Mouse (Mus musculus): ENCODE data around the gene Dnmt3b.
"Not testable (repeated sequence)": the region's sequence is repeated elsewhere in the genome, so short reads cannot be mapped to it uniquely, and the experiment has no call there.

Dnmt3b gene

DNA sequence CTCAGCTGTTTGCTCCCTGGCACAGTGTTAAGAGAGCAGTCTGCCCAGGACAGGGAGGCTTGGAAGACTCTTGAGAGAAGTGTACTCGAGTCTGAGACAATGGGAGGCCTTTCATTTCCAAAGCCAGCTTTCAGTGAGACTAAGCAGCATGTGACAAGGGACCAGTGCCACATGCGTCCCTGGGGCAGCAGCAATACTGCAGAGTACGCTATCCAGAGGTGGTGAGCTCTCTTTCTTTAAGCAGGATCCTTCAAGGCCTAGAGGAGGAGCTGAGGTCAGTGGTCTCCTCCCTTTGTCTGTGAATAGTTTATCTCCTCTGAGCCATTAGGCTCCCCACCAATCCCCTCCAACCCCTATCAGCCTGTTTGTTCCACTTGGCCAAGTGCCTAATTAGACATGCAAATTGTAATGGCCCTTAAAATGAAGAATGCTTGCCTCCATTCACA, 63.4 kb downstream of the Dnmt3b start:
- TF ChIP-seq CTCF (conservative IDR thresholded peaks at IDR 0.05; ENCODE audit: low read length) (no peak), NANOG (IDR thresholded peaks at IDR 0.05; ENCODE audit: borderline replicate concordance, low read length) (no peak; the same call in 1 of the 2 replicates), POU5F1 (IDR thresholded peaks at IDR 0.05; ENCODE audit: borderline replicate concordance, low read length) (no peak)
- no peaks in the 10 kb centered on the region for H3K9me3 ChIP-seq (ENCODE audit: low read length)
- no peaks in the 10 kb centered on the region for H3K36me3 ChIP-seq (ENCODE audit: insufficient read depth, low read length)
- peaks cover 18% of the 10 kb centered on the region for H3K4me1 ChIP-seq (replicated peaks; ENCODE audit: low read depth, low read length)
- H3K4me3 ChIP-seq (replicated peaks; ENCODE audit: low read length): no peak overlapping the region
- H3K27me3 ChIP-seq (ENCODE audit: insufficient read depth, low read length): 0 out of 2 replicates have a peak, but pooled peaks cover 3% of the 10 kb centered on the region

DNA sequence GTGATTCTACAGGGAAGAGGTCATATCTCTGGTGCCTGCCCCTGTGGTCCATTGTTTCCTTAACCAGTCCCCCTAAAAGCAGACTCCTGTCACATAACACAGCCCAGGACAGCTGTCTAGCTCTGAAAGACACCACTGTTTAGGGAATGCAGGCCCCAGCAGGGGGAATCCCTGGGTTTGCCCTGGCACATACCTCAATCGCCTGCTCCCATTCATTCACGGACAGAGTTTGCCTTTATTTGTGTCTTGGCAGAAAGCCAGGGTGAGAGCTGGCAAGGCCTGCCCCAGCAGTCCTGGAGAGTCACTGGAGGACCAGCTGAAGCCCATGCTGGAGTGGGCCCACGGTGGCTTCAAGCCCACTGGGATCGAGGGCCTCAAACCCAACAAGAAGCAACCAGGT, 64.0 kb downstream of the Dnmt3b start:
- Histone ChIP-seq H3K9me3 (ENCODE audit: low read length) (no peaks in the 10 kb centered on the region), H3K4me3 (replicated peaks; ENCODE audit: low read length) (no peak overlapping the region), H3K4me1 (replicated peaks; ENCODE audit: low read depth, low read length) (peaks cover 18% of the 10 kb centered on the region), H3K27me3 (ENCODE audit: insufficient read depth, low read length) (0 out of 2 replicates have a peak, but pooled peaks cover 3% of the 10 kb centered on the region), H3K36me3 (ENCODE audit: insufficient read depth, low read length) (no peaks in the 10 kb centered on the region)
- TF ChIP-seq POU5F1 (IDR thresholded peaks at IDR 0.05; ENCODE audit: borderline replicate concordance, low read length) (no peak), CTCF (conservative IDR thresholded peaks at IDR 0.05; ENCODE audit: low read length) (no peak), NANOG (IDR thresholded peaks at IDR 0.05; ENCODE audit: borderline replicate concordance, low read length) (no peak)

DNA sequence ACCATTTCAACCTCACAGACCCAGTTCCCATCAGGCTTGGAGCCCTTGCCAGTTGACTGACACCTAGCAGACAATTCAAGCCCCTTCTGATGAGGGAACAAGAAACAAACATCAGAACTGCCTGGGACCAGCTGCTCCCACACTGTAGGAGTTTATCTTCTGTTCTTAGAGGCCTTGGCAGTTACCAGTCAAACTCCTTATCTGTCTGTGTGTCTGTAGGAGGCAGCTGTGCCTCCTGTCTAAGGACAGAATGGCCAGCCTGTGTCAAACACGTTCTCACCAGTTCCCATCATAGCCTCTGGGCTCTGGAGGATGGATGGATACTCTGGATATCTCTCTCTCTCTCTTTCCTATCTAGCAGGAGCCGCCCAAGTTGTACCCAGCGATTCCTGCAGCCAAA, 68.6 kb downstream of the Dnmt3b start:
- not testable (repeated sequence) for H3K36me3 ChIP-seq (ENCODE audit: insufficient read depth, low read length); H3K4me3 ChIP-seq (replicated peaks; ENCODE audit: low read length); H3K4me1 ChIP-seq (replicated peaks; ENCODE audit: low read depth, low read length); H3K9me3 ChIP-seq (ENCODE audit: low read length); H3K27me3 ChIP-seq (ENCODE audit: insufficient read depth, low read length)

DNA sequence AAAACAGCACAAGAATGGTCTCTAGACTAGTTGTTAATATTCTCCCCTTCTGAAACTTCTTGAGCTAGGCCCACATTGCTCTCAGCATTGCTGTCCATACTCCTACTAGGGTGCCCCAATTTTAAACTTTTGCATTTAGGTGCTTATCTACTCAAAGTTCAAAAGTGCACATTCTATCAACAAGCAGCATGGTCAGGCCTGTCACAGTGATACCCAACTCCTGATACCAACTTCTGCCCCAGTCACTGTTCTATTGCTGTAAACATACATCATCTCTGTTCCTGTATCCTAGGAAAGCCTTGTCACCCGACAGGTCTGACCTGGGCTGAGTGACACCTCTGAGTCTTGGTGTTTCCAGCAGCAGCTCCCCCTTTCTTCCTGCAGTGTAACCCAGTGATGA, 73.8 kb downstream of the Dnmt3b start:
- Histone ChIP-seq H3K4me1 (replicated peaks; ENCODE audit: low read depth, low read length) (no peaks in the 10 kb centered on the region), H3K36me3 (ENCODE audit: insufficient read depth, low read length) (no peaks in the 10 kb centered on the region), H3K27me3 (ENCODE audit: insufficient read depth, low read length) (no peaks in the 10 kb centered on the region; the same call in 1 of the 2 replicates), H3K4me3 (replicated peaks; ENCODE audit: low read length) (no peak overlapping the region), H3K9me3 (ENCODE audit: low read length) (peaks cover 4% of the 10 kb centered on the region; the same call in 1 of the 2 replicates)
- no peak for TF ChIP-seq CTCF (conservative IDR thresholded peaks at IDR 0.05; ENCODE audit: low read length)
- TF ChIP-seq POU5F1 (IDR thresholded peaks at IDR 0.05; ENCODE audit: borderline replicate concordance, low read length): no peak
- TF ChIP-seq NANOG (IDR thresholded peaks at IDR 0.05; ENCODE audit: borderline replicate concordance, low read length): no peak

DNA sequence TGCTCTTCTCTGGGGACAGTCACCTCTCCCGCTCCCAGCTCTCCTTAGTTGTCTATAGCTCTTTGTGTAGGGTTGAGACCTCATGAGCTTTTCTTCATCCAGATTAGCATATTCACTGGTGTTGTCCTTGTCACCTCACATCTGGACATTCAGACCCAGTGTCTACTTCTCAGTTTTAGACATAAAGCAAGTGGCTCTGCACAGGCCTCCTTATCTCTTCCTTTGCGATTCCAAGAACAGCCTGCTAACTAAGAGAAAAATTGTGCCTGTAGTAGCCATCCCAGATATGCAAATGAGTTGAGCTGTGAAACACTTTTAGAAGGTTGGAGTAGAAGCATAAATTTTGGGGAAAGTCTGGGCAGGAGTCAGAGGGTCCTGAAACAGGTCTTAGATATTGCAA, 75.2 kb downstream of the Dnmt3b start:
- Histone ChIP-seq H3K4me3 (replicated peaks; ENCODE audit: low read length) (no peak overlapping the region), H3K9me3 (ENCODE audit: low read length) (peaks cover 4% of the 10 kb centered on the region; the same call in 1 of the 2 replicates), H3K27me3 (ENCODE audit: insufficient read depth, low read length) (no peaks in the 10 kb centered on the region; the same call in 1 of the 2 replicates), H3K4me1 (replicated peaks; ENCODE audit: low read depth, low read length) (no peaks in the 10 kb centered on the region), H3K36me3 (ENCODE audit: insufficient read depth, low read length) (no peaks in the 10 kb centered on the region)
- TF ChIP-seq CTCF (conservative IDR thresholded peaks at IDR 0.05; ENCODE audit: low read length) (no peak), POU5F1 (IDR thresholded peaks at IDR 0.05; ENCODE audit: borderline replicate concordance, low read length) (no peak), NANOG (IDR thresholded peaks at IDR 0.05; ENCODE audit: borderline replicate concordance, low read length) (no peak)

DNA sequence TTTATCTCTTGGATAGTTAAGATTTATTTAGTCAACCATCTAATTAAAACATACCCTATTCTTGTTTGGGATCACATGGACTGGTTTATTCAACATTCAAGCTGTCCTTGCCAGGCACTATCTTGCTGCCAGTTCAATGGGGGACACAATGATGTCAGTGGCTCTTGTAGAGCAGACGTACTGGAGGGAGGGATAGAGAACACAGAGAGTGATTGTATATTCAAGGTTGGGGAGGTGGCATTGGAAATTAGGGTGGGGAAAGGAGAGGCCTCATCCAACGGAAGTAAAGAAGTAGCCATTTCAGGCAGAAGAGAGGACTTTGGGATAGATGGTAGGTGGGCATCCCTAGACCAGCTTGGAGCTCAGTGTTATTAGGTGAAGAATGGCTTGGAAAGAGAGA, 75.6 kb downstream of the Dnmt3b start:
- TF ChIP-seq NANOG (IDR thresholded peaks at IDR 0.05; ENCODE audit: borderline replicate concordance, low read length): no peak
- no peak for TF ChIP-seq CTCF (conservative IDR thresholded peaks at IDR 0.05; ENCODE audit: low read length)
- TF ChIP-seq POU5F1 (IDR thresholded peaks at IDR 0.05; ENCODE audit: borderline replicate concordance, low read length): no peak
- Histone ChIP-seq H3K4me3 (replicated peaks; ENCODE audit: low read length) (no peak overlapping the region), H3K4me1 (replicated peaks; ENCODE audit: low read depth, low read length) (no peaks in the 10 kb centered on the region), H3K36me3 (ENCODE audit: insufficient read depth, low read length) (no peaks in the 10 kb centered on the region), H3K9me3 (ENCODE audit: low read length) (peaks cover 4% of the 10 kb centered on the region; the same call in 1 of the 2 replicates), H3K27me3 (ENCODE audit: insufficient read depth, low read length) (no peaks in the 10 kb centered on the region; the same call in 1 of the 2 replicates)

DNA sequence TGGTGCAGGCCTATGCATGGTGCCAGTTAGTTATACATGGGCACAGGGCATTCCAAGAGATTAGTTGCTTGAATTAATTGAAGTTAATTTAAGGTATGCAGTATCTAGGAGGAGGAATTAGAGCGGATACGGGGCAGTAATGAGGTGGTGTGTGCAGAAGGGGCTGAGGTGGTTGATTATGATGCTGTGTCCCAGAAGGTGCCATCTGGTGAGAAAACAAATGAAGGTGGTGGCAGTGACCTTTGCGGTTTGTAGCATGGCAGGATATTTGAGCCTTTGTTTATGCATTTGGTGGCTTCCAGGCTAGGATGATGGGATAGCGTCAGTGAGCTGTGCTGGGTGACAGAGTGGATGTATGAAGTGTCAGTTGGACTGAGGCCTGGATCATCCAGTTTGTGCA, 76.0 kb downstream of the Dnmt3b start:
- Histone ChIP-seq H3K9me3 (ENCODE audit: low read length) (peaks cover 4% of the 10 kb centered on the region; the same call in 1 of the 2 replicates), H3K27me3 (ENCODE audit: insufficient read depth, low read length) (no peaks in the 10 kb centered on the region; the same call in 1 of the 2 replicates), H3K4me3 (replicated peaks; ENCODE audit: low read length) (no peak overlapping the region), H3K4me1 (replicated peaks; ENCODE audit: low read depth, low read length) (no peaks in the 10 kb centered on the region), H3K36me3 (ENCODE audit: insufficient read depth, low read length) (no peaks in the 10 kb centered on the region)
- TF ChIP-seq CTCF (conservative IDR thresholded peaks at IDR 0.05; ENCODE audit: low read length) (no peak), POU5F1 (IDR thresholded peaks at IDR 0.05; ENCODE audit: borderline replicate concordance, low read length) (no peak), NANOG (IDR thresholded peaks at IDR 0.05; ENCODE audit: borderline replicate concordance, low read length) (no peak)

DNA sequence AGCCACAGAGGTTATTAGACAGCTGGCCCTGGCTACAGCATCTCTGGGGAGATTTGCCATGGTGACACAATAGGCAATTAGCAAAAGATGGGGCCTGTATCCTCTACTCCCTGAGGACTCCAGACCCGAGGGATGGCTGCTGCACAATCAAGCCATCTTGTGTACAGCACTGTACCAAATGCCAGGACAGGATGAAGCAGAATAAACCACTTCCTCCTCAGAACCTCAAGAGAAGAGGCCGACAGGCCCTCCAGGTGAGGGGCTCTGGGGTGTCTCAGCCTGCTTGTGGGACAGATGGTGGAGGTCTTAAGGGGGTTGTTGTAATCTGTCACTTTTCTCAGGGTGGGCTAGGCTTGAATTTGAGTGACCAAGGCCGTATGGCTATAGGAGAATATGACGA, 84.8 kb downstream of the Dnmt3b start:
- no peak overlapping the region for H3K4me3 ChIP-seq (replicated peaks; ENCODE audit: low read length)
- H3K36me3 ChIP-seq (ENCODE audit: insufficient read depth, low read length): no peaks in the 10 kb centered on the region
- H3K27me3 ChIP-seq (ENCODE audit: insufficient read depth, low read length): peaks cover 3% of the 10 kb centered on the region; the same call in 1 of the 2 replicates
- H3K4me1 ChIP-seq (replicated peaks; ENCODE audit: low read depth, low read length): no peaks in the 10 kb centered on the region
- no peaks in the 10 kb centered on the region for H3K9me3 ChIP-seq (ENCODE audit: low read length)
- no peak for TF ChIP-seq CTCF (conservative IDR thresholded peaks at IDR 0.05; ENCODE audit: low read length)
- TF ChIP-seq POU5F1 (IDR thresholded peaks at IDR 0.05; ENCODE audit: borderline replicate concordance, low read length): no peak
- no peak for TF ChIP-seq NANOG (IDR thresholded peaks at IDR 0.05; ENCODE audit: borderline replicate concordance, low read length)
